Mouse (Mus musculus) testis, adult 2 months (tissue): ENCODE measurements around the gene Hs3st6.

Experiments used
- CTCF ChIP-seq: fragments of 200-500 bp; IDR thresholded peaks from 2 replicates; pipeline ENCODE4 v1.5.1; 2012; ENCODE audit warnings: low read depth, mild to moderate bottlenecking, inconsistent platforms, low read length, moderate library complexity; ENCODE audit not compliant: control insufficient read depth, insufficient read depth, insufficient replicate concordance
- POLR2A ChIP-seq: fragments of 200-500 bp; IDR thresholded peaks from 2 replicates; pipeline ENCODE4 v1.6.1; 2012; ENCODE audit warnings: low read depth, mild to moderate bottlenecking, inconsistent platforms, low read length, moderate library complexity; ENCODE audit not compliant: control insufficient read depth

- TF ChIP-seq POLR2A (peak; percentile 99), CTCF (0 out of 2 replicates have a peak, but pooled peaks have one; percentile 8)
These were observed 33.1 kb upstream of the Hs3st6 start for GRCm38 (mm10) chr17:24719494-24720222.
